Mouse (Mus musculus): ENCODE data around the gene Ndrg4.

DNA sequence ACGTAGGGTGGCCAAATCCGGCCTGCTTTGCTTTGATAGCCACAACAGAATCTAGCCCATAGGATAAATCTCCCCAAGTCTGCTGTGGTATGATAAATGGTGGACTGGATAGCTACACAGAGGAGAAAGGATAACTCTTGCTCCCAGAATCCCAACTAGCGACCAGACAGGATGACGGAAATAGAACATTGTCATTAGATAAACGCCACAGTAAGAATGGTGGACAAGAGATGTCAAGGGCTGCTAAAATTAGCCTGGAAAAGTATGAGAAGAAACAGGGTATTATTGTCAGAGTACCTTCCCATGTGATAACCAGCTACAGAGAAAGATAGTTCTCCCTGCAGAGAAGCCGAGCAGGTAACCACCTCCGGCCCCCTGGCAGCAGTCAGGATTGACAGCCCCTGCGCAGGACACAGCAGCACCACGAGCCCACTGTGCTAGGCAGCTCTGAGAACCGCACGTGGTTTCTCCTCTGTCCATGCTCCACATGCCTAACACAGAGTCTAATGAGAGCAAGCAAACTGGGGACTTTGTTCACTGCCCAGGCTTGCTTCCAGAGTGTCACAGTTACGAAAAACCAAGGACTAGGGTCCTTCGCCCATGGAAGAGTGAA is 14.3 kb downstream of the Ndrg4 start:
- TF ChIP-seq ZNF384 (IDR thresholded peaks at IDR 0.05; ENCODE audit: low read depth, low read length) = no peak
- no peak for TF ChIP-seq ZC3H11A (IDR thresholded peaks at IDR 0.05; ENCODE audit: borderline replicate concordance, low read depth, low read length)
- TF ChIP-seq CHD2 (IDR thresholded peaks at IDR 0.05; ENCODE audit: low read depth, low read length) = no peak
